Mouse (Mus musculus) gastrocnemius, postnatal 10 days (tissue): ENCODE data around the gene Alcam. TPM values are rescaled to one million over a fixed set of nuclear protein-coding genes. Genes with fewer than 3 reads are reported as not detected.

Experiments used
- DNase-seq: peaks from one replicate; pipeline ENCODE4 v3.0.0; 2021; ENCODE audit warnings: mixed read lengths
- total RNA-seq, 2 experiments: library from RNA; stranded (reverse); gene quantifications; 2 replicates each; pipeline ENCODE4 v1.2.3; 2021

Gene Alcam
- total RNA-seq, 2 experiments from 2014 or later: 2.5 to 3.9 TPM

- DNase-seq: no peak
Observed at GRCm38 (mm10) chr16:52250935-52251334, 202.9 kb downstream of the Alcam start.

GRCm38 (mm10) chr16:52250196-52250595 lies 203.7 kb downstream of the Alcam start:
- no peak for DNase-seq

DNA sequence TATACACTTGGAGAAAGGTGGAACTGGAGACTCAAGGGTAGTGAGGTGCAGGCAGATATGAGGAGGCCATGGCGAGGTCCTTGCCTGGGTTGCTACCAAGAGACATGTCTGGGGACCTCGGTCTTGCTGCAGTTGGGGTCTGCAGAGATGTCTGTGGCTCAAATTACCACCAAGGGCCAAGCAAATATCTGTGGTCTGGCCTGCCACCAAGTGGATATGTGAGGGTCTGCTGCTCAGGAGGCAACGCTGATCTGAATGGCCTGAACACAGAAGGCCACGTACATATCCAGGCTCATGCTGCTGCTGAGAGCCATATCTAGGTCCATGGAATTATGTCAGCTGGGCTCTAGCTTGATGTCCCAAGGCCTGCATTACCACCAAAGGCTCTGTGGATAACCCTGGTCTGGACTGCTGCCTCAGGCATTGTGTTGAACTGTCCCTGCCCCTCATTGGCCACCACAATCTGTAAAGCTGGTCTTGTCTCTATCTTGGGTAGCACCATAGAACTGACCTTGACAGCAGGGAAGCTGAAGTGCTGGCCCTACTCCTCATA lies 210.4 kb downstream of the Alcam start:
- no peak for DNase-seq

DNA sequence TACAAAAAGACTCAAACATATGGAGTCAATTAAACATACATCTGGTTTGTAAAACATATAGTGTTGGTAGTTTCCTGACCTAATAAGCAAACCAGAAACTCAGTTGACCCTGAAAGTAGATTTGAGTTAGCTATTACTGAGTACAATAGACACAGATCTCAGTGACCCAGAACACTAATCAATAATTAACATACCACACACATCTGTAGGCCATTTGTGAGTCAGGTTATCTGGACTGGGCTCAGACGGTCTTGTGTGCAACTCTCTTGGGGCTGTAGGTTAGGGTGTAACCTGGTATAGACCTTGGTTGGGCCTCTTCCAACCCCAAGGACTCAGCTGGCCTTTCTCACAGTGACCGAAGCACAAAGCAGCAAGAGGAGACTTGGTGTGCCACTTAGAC lies 211.7 kb downstream of the Alcam start:
- no peak for DNase-seq

DNA sequence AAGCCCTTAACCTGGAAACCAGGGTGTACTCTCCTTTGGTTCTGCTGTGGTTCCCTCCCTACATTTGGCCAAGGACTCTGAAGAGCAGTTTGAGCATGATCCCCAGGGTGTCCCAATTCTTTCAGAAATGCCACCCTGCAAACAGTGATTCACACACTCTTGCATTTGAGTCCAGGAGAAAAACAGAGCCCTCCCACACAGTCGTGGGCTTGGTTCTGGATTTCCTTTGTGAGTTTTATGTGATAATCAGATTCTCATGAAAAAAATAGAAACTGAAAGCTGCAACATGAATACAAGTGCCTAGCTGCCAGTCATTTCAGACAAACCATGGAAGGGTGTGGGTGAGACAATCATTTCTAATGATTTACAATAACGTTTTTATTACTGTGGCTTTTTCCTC lies 223.9 kb downstream of the Alcam start:
- DNase-seq: no peak

GRCm38 (mm10) chr16:52229446-52229845 lies 224.4 kb downstream of the Alcam start:
- DNase-seq: no peak

DNA sequence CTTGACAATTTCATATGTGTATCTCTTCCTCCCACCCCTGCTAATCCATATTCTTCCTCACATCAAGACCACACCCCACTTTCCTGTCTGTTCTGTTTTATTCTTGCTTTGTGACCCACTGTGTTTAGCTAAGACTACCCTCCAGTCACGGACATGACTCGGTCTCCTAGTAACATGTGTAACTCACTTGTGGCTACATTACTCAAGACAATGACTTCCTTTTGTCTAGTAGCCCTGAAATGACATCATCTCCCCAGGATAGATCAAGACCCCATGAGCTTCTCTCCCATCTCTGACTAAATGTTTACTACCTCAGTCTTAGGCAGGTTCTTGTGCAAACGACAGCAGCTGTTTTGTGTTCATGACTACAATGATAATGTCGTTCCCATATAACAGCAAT lies 231.0 kb downstream of the Alcam start:
- DNase-seq: no peak

- no peak for DNase-seq
Observed at GRCm38 (mm10) chr16:52219069-52219468, 234.8 kb downstream of the Alcam start.

DNA sequence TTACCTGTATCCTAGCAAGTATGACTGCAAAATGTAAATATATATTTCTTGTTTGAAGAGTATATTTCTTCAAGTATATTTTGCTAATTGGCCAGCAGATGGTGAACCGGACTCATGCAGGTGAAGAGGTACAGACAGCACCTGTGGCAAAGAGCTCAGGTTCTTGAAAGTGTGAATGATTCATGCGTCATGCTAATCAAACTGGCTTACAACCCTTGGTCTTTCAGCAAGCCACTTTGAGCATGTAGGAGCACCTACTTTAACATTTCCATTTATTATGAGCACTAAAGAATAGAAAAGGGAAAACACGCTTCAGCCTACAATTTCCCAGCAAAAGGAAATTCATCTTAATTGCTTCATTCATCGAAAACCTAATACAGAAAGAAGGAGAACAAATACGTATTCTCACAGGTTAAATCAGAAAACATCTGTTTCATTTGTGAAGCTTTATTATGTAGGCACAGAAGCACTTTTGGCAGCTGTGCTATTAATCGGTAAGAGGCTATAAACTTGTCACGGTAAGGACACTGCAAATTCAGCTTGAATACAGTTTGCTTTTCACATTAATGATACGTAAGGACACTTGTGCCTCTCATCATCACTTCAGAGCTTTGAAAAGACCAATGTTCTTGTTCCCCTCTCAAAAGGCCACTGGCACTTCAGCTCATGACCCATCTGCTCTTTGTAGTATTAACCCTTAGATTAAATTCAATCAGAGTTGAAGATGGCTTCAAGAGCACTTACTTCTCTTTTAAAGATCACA lies 242.8 kb downstream of the Alcam start:
- DNase-seq: no peak

GRCm38 (mm10) chr16:52200107-52200506 lies 253.8 kb downstream of the Alcam start:
- no peak for DNase-seq
